Mouse (Mus musculus): ENCODE measurements at regions not wholly inside any gene's neighbourhood (a gene's known extent, or its start where the extent isn't known, plus 50 kb on each side); places are given as distances from the start of the nearest gene placed in this dataset.

GRCm38 (mm10) chr16:29818807-29819440 lies 239.8 kb downstream of the Opa1 start:
- Histone ChIP-seq H3K9me3 (ENCODE audit: low read length) (no peaks in the 10 kb centered on the region), H3K27me3 (replicated peaks; ENCODE audit: insufficient read depth, low read length) (no peaks in the 10 kb centered on the region), H3K36me3 (ENCODE audit: insufficient read depth, low read length) (no peaks in the 10 kb centered on the region), H3K9ac (replicated peaks; ENCODE audit: low read depth) (no peak overlapping the region), H3K4me2 (replicated peaks; ENCODE audit: low read depth, low read length) (no peak overlapping the region), H3K27ac (ENCODE audit: low read length) (no peak overlapping the region), H3K4me1 (ENCODE audit: insufficient read depth, low read depth, low read length) (peaks cover 3% of the 10 kb centered on the region; the same call in 1 of the 2 replicates), H3K4me3 (ENCODE audit: low read depth, low read length) (no peak overlapping the region)
- WGBS = 42% methylated on average over 7 of the region's 7 CpGs
- peak; percentile 93 for DNase-seq (ENCODE audit: low spot score)
- TF ChIP-seq CTCF (IDR thresholded peaks at IDR 0.05) = no peak
- TF ChIP-seq EP300 (IDR thresholded peaks at IDR 0.05) = peak; percentile 77
- peak; percentile 74 for ATAC-seq

DNA sequence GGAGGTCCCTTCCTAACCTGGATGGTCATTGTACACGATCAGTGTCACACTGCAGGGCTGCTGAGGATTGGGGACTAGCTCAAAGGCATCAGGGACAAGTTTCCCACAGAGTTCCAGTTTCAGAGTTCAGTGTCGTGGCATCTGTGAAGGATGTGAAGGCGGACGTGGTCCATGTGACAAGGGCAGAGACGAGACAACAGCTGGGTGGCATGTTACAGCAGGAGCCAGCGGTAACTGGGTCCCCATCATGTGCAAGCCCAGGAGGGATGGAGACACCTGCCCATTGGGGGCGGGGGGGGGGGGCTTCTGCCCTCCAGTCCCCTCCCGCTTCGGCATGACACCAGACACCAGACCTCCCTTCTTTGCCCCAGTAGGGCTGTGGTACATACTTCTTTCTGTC lies 241.6 kb downstream of the Opa1 start:
- H3K27me3 ChIP-seq (replicated peaks; ENCODE audit: insufficient read depth, low read length) = no peaks in the 10 kb centered on the region
- WGBS = 78% methylated on average over 9 of the region's 9 CpGs
- no peak overlapping the region for H3K27ac ChIP-seq (ENCODE audit: low read length)
- DNase-seq (ENCODE audit: low spot score) = no peak
- H3K9me3 ChIP-seq (ENCODE audit: low read length) = no peaks in the 10 kb centered on the region
- no peak for ATAC-seq
- H3K36me3 ChIP-seq (ENCODE audit: insufficient read depth, low read length) = no peaks in the 10 kb centered on the region
- no peak overlapping the region for H3K4me3 ChIP-seq (ENCODE audit: low read depth, low read length)
- H3K4me2 ChIP-seq (replicated peaks; ENCODE audit: low read depth, low read length) = no peak overlapping the region
- no peak overlapping the region for H3K9ac ChIP-seq (replicated peaks; ENCODE audit: low read depth)
- H3K4me1 ChIP-seq (ENCODE audit: insufficient read depth, low read depth, low read length) = peaks cover 2% of the 10 kb centered on the region; the same call in 1 of the 2 replicates
- no peak for TF ChIP-seq CTCF (IDR thresholded peaks at IDR 0.05)
- TF ChIP-seq EP300 (IDR thresholded peaks at IDR 0.05) = no peak

- TF ChIP-seq EP300 (IDR thresholded peaks at IDR 0.05) = no peak
- no peak for TF ChIP-seq CTCF (IDR thresholded peaks at IDR 0.05)
- no peak overlapping the region for H3K27ac ChIP-seq (ENCODE audit: low read length)
- ATAC-seq (no peak), DNase-seq (ENCODE audit: low spot score) (no peak)
- no peaks in the 10 kb centered on the region for H3K4me1 ChIP-seq (ENCODE audit: insufficient read depth, low read depth, low read length)
- H3K27me3 ChIP-seq (replicated peaks; ENCODE audit: insufficient read depth, low read length) = no peaks in the 10 kb centered on the region
- H3K4me3 ChIP-seq (ENCODE audit: low read depth, low read length) = no peak overlapping the region
- no peak overlapping the region for H3K9ac ChIP-seq (replicated peaks; ENCODE audit: low read depth)
- H3K9me3 ChIP-seq (ENCODE audit: low read length) = no peaks in the 10 kb centered on the region
- no peaks in the 10 kb centered on the region for H3K36me3 ChIP-seq (ENCODE audit: insufficient read depth, low read length)
- no peak overlapping the region for H3K4me2 ChIP-seq (replicated peaks; ENCODE audit: low read depth, low read length)
- WGBS = 64% methylated on average over 7 of the region's 7 CpGs
Measured at GRCm38 (mm10) chr16:29822110-29822509, 242.1 kb upstream of the Hes1 start.

- TF ChIP-seq CTCF (IDR thresholded peaks at IDR 0.05) (no peak), EP300 (IDR thresholded peaks at IDR 0.05) (no peak)
- no peaks in the 10 kb centered on the region for H3K9me3 ChIP-seq (ENCODE audit: low read length)
- H3K27ac ChIP-seq (ENCODE audit: low read length) = no peak overlapping the region
- H3K4me2 ChIP-seq (replicated peaks; ENCODE audit: low read depth, low read length) = no peak overlapping the region
- H3K4me3 ChIP-seq (ENCODE audit: low read depth, low read length) = no peak overlapping the region
- no peaks in the 10 kb centered on the region for H3K27me3 ChIP-seq (replicated peaks; ENCODE audit: insufficient read depth, low read length)
- ATAC-seq (no peak), DNase-seq (ENCODE audit: low spot score) (no peak)
- H3K4me1 ChIP-seq (ENCODE audit: insufficient read depth, low read depth, low read length) = no peaks in the 10 kb centered on the region
- 62% methylated on average over 8 of the region's 8 CpGs for WGBS
- no peak overlapping the region for H3K9ac ChIP-seq (replicated peaks; ENCODE audit: low read depth)
- no peaks in the 10 kb centered on the region for H3K36me3 ChIP-seq (ENCODE audit: insufficient read depth, low read length)
Measured at GRCm38 (mm10) chr16:29822843-29823401, 241.3 kb upstream of the Hes1 start.

DNA sequence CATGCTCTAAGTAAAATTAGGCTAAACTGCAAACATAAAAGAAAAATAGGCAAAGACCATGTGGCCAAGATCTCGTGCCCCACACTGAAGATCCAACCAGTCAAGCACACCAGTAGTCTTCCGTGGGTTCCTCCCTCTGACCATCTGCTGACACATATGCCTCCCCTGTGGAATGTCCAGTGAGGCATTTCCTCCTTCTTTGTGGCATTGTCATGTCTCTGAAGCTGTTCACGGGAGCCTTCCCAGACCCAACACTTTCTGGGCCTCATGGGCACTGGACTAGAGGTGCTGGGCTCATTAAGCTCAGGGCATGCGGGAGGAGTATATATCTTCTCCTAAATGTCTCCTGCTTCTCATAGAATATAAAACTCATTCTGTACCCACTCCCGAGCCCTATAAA lies 237.3 kb upstream of the Hes1 start:
- TF ChIP-seq EP300 (IDR thresholded peaks at IDR 0.05) = no peak
- TF ChIP-seq CTCF (IDR thresholded peaks at IDR 0.05) = no peak
- 80% methylated on average over 5 of the region's 5 CpGs for WGBS
- ATAC-seq = no peak

DNA sequence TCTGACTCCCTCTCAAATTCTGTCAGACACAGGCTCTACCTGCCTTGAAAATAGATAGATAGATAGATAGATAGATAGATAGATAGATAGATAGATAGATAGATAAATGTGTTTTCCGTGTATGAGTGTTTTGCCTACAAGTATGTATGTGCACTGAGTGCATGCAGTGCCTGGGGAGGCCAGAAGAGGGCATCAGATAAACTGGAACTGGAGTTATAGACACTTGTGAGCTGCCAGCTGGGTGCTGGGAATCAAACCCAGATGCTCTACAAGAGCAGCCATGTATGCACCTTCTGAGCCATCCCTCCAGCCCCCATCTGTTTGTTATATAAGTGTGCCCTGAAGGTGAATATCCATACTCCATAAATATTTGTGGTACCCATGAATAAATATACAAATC lies 236.4 kb upstream of the Hes1 start:
- Histone ChIP-seq H3K9me3 (ENCODE audit: low read length) (no peaks in the 10 kb centered on the region), H3K27ac (ENCODE audit: low read length) (no peak overlapping the region), H3K27me3 (replicated peaks; ENCODE audit: insufficient read depth, low read length) (no peaks in the 10 kb centered on the region), H3K36me3 (ENCODE audit: insufficient read depth, low read length) (no peaks in the 10 kb centered on the region), H3K4me2 (replicated peaks; ENCODE audit: low read depth, low read length) (no peak overlapping the region), H3K9ac (replicated peaks; ENCODE audit: low read depth) (no peak overlapping the region), H3K4me1 (ENCODE audit: insufficient read depth, low read depth, low read length) (no peaks in the 10 kb centered on the region), H3K4me3 (ENCODE audit: low read depth, low read length) (no peak overlapping the region)
- TF ChIP-seq CTCF (IDR thresholded peaks at IDR 0.05) (peak; percentile 27; the same call in 1 of the 2 replicates), EP300 (IDR thresholded peaks at IDR 0.05) (no peak)
- 94% methylated on average over 1 of the region's 1 CpGs for WGBS
- ATAC-seq = no peak
- DNase-seq (ENCODE audit: low spot score) = no peak

More for the DNA sequence above, 237.3 kb upstream of the Hes1 start:
- Histone ChIP-seq H3K36me3 (ENCODE audit: insufficient read depth, low read length) (no peaks in the 10 kb centered on the region), H3K4me2 (replicated peaks; ENCODE audit: low read depth, low read length) (no peak overlapping the region), H3K4me1 (ENCODE audit: insufficient read depth, low read depth, low read length) (no peaks in the 10 kb centered on the region), H3K4me3 (ENCODE audit: low read depth, low read length) (no peak overlapping the region), H3K27me3 (replicated peaks; ENCODE audit: insufficient read depth, low read length) (no peaks in the 10 kb centered on the region), H3K9ac (replicated peaks; ENCODE audit: low read depth) (no peak overlapping the region), H3K27ac (ENCODE audit: low read length) (no peak overlapping the region), H3K9me3 (ENCODE audit: low read length) (no peaks in the 10 kb centered on the region)
- DNase-seq (ENCODE audit: low spot score) = no peak
